Mouse (Mus musculus): ENCODE results near the gene Erc2.

Erc2 gene

GRCm38 (mm10) chr14:28506376-28506831 lies 884.2 kb downstream of the Erc2 start:
- peak; percentile 36 to 46 for DNase-seq (ENCODE audit: low spot score in 2 of 2)

GRCm38 (mm10) chr14:28507011-28507410 lies 884.8 kb downstream of the Erc2 start:
- DNase-seq (ENCODE audit: low spot score in 2 of 2): no peak

DNA sequence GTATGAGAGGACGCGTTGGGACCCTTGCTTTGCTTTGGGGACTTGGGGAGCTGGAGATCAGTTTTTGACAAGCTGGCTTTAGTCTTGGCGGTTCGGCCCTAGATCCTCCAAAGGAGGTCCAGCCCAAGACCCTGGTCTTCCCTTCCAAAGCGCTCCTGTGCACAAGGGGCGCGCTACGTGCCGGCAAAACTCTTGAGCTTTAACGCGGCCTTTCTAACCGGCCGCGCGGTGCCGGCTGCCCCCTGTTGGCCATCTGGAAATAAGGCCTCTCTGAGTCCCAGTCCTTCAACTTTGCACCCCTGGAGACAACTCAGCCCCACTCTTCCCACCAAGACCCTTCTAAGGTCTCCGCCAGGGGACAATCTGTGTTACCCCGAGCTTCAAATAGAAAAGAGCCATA lies 885.2 kb downstream of the Erc2 start:
- peak; percentile 65 to 80 for DNase-seq (ENCODE audit: low spot score in 2 of 2)

DNA sequence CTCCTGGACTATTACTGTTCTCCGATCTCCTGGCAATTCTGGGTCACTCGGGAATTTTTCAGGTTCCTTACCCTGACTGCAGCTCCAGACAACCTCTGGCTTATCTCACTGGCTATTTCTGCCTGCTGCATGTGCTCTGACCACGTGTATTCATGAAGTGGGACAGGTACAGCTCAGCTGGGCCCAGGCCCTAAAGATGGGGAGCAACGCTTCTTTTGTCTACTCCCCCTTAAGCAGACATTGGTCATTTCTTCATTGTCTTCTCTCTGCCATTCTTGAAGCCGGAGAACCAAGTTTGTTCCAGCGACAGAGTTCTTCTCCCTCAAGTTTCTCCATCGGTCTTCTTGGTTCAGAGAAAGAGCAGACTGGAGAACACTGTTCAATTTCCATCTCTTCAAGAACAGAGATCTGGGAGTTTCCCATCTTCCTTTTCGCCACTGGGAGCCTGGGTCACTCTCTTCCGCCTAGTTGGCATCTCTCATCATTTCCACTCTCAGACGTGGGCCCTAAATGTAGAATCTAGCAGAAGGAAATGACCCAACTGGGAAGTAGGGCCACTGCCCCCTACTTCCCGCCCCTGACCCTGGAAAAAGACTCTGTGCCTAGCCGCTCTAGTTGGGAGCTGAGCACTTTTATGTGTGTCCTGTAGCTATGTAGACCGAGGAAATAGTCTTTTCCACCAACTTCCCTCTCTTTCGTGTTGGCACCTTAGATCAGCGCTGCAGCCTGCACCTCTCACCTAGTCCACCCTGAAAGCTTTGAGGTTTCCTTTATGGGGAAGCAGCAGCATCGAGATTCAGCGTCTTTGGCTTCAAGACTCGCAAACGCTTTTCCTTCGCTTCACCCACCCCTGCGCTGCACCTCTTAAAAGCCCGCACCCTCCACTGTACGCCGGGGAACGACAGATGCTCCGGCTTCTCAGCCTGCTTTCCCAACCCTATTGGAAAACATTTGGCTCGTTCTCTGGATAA lies 886.3 kb downstream of the Erc2 start:
- no peak for DNase-seq (ENCODE audit: low spot score in 2 of 2)

- DNase-seq (ENCODE audit: low spot score in 2 of 2): peak in 1 of 2 experiments; percentile 47
These were observed 887.5 kb downstream of the Erc2 start for GRCm38 (mm10) chr14:28509441-28510340.

GRCm38 (mm10) chr14:28510341-28511028 lies 888.3 kb downstream of the Erc2 start:
- peak; percentile 34 to 48 for DNase-seq (ENCODE audit: low spot score in 2 of 2)

DNA sequence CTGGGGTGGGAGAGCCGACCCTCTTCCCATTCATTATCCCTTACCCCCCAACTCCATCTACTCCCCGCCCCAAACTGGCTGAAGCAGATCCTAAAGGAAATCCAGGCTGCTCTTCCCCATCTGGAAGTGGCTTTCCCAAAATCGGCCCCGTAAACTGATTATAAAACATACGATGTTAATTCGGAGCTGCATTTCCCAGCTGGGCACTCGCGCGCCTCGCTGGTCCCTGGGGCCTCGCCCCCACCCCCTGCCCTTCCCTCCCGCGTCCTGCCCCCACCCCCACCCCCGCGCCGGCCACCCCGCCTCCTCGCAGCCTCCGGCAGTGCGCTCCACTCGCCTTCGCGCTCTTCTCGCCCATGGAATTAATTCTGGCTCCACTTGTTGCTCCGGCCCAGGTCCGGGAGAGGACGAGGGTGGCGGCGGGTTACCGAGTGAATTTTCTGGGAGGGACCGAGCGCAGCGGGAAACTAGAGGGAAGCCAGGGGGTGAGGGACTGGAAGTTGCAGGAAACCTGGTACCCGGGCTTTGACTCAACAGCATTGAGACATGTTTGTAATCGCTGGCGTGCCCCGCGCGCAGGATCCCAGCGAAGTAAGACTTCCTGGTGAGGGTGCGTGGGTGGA lies 888.9 kb downstream of the Erc2 start:
- DNase-seq (ENCODE audit: low spot score in 2 of 2): peak in 1 of 2 experiments; percentile 36

GRCm38 (mm10) chr14:28512805-28513590 lies 890.8 kb downstream of the Erc2 start:
- DNase-seq (ENCODE audit: low spot score in 2 of 2): no peak

GRCm38 (mm10) chr14:28514171-28514570 lies 891.9 kb downstream of the Erc2 start:
- no peak for DNase-seq (ENCODE audit: low spot score in 2 of 2)

- DNase-seq (ENCODE audit: low spot score in 2 of 2): no peak
These were observed 893.1 kb downstream of the Erc2 start for GRCm38 (mm10) chr14:28515331-28515730.

DNA sequence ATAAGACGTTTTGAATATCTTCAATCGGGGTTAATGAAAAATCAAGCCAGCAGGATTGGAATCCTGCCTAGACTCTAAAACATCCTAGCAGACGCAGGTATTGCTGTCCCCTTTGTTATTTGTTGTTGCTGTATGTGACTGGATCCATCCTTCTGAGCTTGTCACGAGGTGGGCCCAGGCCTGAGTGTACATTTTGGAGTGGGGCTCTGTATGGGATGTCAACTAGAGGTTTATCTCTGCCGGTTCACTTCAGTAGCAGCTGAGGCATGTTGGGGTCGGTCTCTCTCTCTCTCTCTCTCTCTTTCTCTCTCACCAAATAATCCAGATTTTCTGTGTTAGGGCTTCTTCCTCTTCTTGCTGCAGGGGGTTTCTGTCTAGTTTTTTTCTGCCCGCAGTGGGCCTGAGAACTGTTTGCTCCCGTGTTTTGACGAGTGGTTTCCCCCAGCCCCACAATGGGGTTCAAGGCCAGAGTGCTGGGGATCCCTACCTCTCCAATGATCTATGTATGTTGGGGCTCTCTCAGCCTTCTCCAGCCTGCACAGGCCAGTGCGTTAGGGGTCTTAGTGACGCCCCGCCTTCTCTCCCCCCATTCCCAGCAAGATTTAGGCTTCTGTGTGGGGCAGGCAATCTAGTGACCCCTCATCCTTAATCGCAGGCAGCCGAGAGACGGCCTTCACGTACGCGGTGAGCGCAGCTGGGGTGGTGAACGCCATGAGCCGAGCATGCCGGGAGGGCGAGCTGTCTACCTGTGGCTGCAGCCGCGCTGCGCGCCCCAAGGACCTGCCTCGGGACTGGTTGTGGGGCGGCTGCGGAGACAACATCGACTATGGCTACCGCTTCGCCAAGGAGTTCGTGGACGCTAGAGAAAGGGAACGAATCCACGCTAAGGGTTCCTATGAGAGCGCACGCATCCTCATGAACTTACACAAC lies 895.7 kb downstream of the Erc2 start:
- DNase-seq (ENCODE audit: low spot score in 2 of 2): no peak

DNA sequence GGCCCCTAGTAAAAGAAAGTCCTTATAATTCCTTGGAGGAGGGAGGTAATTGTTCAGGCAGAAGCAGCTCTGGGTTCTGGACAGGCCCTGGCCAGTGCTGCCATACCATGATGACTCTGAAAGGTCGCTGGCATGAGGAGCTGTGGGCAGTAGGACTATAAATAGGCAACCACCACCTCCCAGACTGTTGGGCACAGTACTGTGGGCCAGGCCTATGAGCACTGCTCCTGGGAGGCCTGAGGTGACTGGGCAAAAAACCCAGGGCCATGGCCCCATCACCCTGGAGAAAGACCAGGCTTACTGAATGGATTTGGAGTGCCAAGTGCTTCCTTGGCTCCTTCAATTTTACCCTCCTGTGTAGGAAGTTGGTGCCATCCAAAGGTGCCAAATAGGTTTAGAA lies 898.9 kb downstream of the Erc2 start:
- DNase-seq (ENCODE audit: low spot score in 2 of 2): no peak

GRCm38 (mm10) chr14:28522611-28523010 lies 900.4 kb downstream of the Erc2 start:
- no peak for DNase-seq (ENCODE audit: low spot score in 2 of 2)

DNA sequence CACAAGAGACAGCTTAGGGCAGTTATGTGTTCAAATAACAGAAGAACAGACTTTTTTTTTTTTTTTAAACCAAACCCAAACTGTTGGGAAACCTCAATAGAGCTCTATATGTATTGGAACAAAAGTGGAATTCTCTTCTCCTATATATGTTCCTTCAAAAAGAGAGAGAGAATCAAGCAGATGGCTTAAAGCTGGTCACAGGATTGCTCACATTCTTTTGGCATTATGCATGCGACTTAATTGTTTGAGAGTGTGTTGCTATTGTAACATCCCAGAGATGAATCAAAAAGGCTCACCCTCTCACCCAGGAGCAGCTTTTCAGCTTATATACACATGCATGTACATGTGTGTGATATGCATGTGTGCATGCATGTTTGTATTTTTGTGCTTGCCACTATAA lies 903.3 kb downstream of the Erc2 start:
- no peak for DNase-seq (ENCODE audit: low spot score in 2 of 2)
